Mouse (Mus musculus): ENCODE measurements at regions not wholly inside any gene's neighbourhood (a gene's known extent, or its start where the extent isn't known, plus 50 kb on each side); places are given as distances from the start of the nearest gene placed in this dataset.

DNA sequence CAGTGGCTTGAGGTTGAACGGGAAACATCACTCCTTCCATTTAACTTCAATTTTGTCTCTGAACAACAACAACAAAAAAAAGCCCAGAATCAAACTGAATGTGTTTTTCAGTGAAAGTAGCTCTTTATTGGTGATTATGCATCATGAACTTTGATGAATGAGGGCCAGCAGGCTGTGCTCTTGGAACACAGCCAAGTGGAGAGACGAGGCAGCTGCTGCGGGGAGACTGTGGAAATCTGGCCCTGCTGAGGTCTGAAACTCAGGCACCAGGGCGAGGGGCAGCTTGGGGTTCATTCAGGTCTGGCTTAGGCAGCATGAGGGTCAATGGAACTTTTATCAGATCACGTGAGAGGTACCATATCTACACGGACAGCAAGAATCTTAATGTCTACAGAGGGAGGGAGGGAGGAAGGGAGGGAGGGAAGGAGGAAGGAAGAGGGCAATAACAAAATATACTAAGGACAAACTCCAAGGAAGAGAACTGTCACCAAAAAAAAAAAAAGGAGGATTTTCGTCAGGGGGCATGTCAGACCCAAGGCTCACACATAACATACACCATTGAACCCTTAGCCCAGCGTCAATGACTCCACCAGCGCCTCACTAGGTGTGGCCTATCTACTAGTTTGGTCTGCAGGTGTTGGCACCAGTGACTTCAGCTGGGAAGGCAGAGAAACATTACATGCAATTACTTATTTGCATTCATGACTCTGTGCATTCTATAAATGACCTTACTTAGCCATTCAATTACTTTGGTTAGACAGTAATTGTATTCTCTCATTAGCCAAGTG lies 239.0 kb upstream of the Fat1 start:
- WGBS = 37% methylated on average over 9 of the region's 9 CpGs
- H3K9me3 ChIP-seq (ENCODE audit: control insufficient read depth, low read length) = no peaks in the 10 kb centered on the region

DNA sequence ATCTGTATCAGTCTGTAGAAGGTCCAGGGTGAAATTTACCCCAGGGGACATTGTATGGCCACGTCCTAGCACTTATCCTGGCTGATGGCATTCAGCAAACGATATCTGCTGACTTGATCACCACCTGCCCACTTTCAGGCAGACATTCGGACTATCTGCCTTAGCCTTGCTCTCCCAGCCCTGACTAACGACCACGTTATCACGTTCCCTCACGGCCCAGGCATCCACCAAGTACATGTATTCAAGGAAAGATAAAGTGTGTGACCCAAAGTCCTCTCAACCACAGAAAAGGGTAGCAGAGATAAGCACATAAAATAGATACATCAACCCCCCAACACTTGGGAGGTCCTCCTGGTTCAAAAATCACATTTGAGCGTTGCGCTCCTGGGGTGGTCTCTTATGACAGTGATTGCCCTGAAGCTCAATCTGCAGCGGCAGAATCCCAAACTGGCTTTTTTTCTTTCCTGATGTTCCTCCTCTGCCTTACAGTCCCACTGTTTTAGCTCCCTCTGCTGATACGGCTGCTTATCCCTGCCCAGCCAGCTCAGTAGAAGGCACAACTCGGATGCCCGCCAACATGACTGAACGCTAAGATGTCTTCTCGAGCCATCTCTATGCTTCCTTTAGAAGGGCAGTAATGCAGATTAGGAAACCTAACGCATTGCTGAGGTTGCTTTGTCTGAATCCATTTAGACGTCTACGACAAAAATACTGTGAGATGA lies 235.7 kb upstream of the Fat1 start:
- Histone ChIP-seq H3K9ac (replicated peaks; ENCODE audit: low read length) (no peak overlapping the region), H3K36me3 (ENCODE audit: control insufficient read depth, insufficient read depth, low read length) (no peaks in the 10 kb centered on the region), H3K9me3 (ENCODE audit: control insufficient read depth, low read length) (no peaks in the 10 kb centered on the region), H3K27me3 (ENCODE audit: control insufficient read depth, insufficient read depth, low read length) (no peaks in the 10 kb centered on the region), H3K27ac (replicated peaks; ENCODE audit: low read depth, low read length) (no peak overlapping the region), H3K4me2 (ENCODE audit: low read length) (no peak overlapping the region), H3K4me3 (replicated peaks; ENCODE audit: low read depth, low read length) (no peak overlapping the region), H3K4me1 (ENCODE audit: control insufficient read depth, insufficient read depth, low read length) (peaks cover 15% of the 10 kb centered on the region)
- no peak for ATAC-seq (ENCODE audit: low FRiP score, low TSS enrichment)
- WGBS = 80% methylated on average over 18 of the region's 18 CpGs
- DNase-seq = no peak

More for the DNA sequence above, 239.0 kb upstream of the Fat1 start:
- H3K9ac ChIP-seq (replicated peaks; ENCODE audit: low read length) = no peak overlapping the region
- ATAC-seq (ENCODE audit: low FRiP score, low TSS enrichment) = peak; percentile 77
- DNase-seq = peak; percentile 82
- no peaks in the 10 kb centered on the region for H3K27me3 ChIP-seq (ENCODE audit: control insufficient read depth, insufficient read depth, low read length)
- peaks cover 19% of the 10 kb centered on the region for H3K4me1 ChIP-seq (ENCODE audit: control insufficient read depth, insufficient read depth, low read length)
- H3K4me2 ChIP-seq (ENCODE audit: low read length) = no peak overlapping the region
- no peak overlapping the region for H3K27ac ChIP-seq (replicated peaks; ENCODE audit: low read depth, low read length)
- no peak overlapping the region for H3K4me3 ChIP-seq (replicated peaks; ENCODE audit: low read depth, low read length)
- no peaks in the 10 kb centered on the region for H3K36me3 ChIP-seq (ENCODE audit: control insufficient read depth, insufficient read depth, low read length)

DNA sequence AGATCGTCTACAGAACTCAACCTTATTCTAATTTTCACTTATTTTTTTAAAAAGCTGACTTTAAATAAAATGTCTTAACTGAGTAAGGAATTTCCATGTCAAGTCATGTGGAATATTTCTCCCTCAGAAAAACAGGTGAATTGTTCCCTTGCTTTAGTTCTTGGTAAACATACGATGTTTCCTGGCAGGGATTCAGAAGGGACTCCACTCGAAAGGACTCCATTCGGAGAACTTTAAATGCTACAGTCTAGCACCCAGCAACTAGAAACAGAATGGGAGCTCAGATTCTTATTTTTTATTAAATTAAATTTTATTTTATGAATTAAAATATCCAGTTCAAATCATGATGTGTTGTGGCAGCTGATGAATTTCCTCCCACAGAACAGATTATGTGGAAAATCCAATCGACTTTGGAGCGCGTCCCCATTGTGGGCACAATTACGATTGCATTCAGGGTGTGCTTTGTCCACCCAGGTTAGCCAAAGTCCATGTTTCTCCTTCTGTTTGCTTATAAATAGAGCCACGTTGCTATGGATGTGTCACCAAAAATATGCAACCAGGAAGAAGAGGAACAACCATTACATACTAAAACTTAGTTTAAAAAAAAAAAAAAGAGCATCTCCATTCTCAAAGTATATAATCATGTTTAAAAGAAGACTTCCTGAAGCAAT lies 230.5 kb upstream of the Fat1 start:
- DNase-seq (no peak), ATAC-seq (ENCODE audit: low FRiP score, low TSS enrichment) (no peak)
- H3K4me1 ChIP-seq (ENCODE audit: control insufficient read depth, insufficient read depth, low read length) = no peaks in the 10 kb centered on the region
- H3K9ac ChIP-seq (replicated peaks; ENCODE audit: low read length) = no peak overlapping the region
- no peak overlapping the region for H3K4me2 ChIP-seq (ENCODE audit: low read length)
- no peaks in the 10 kb centered on the region for H3K36me3 ChIP-seq (ENCODE audit: control insufficient read depth, insufficient read depth, low read length)
- WGBS = 70% methylated on average over 9 of the region's 9 CpGs
- H3K27ac ChIP-seq (replicated peaks; ENCODE audit: low read depth, low read length) = no peak overlapping the region
- H3K27me3 ChIP-seq (ENCODE audit: control insufficient read depth, insufficient read depth, low read length) = no peaks in the 10 kb centered on the region
- H3K9me3 ChIP-seq (ENCODE audit: control insufficient read depth, low read length) = no peaks in the 10 kb centered on the region
- H3K4me3 ChIP-seq (replicated peaks; ENCODE audit: low read depth, low read length) = no peak overlapping the region

DNA sequence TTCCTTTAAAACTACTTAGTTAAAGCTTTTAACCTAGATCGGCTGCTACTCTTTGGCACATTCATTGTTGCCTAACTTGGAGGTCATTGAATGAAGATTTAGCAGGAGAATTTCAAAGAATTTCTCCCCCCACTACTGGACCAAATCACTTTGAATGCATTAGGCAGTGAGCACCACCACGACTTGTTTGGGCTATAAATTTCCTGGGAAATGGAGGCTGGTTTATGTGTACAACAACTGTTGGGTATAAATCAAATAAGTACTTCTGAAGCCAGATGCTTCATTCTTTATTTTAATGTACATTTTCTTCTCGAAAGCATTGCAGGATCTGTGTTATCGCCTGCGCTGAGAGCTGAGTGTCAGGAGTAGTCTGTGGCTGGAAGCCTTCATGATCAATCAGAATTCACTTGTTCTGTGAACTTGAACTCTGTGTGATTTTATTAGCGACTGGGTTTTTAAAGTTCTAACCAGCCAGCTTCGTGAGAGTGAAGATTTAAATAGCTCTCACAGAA lies 226.5 kb upstream of the Fat1 start:
- no peaks in the 10 kb centered on the region for H3K36me3 ChIP-seq (ENCODE audit: control insufficient read depth, insufficient read depth, low read length)
- whole genome bisulfite sequencing = 79% methylated on average over 7 of the region's 7 CpGs
- H3K4me1 ChIP-seq (ENCODE audit: control insufficient read depth, insufficient read depth, low read length) = no peaks in the 10 kb centered on the region
- no peak for ATAC-seq (ENCODE audit: low FRiP score, low TSS enrichment)
- no peak for DNase-seq
- no peak overlapping the region for H3K27ac ChIP-seq (replicated peaks; ENCODE audit: low read depth, low read length)
- no peak overlapping the region for H3K4me2 ChIP-seq (ENCODE audit: low read length)
- no peak overlapping the region for H3K9ac ChIP-seq (replicated peaks; ENCODE audit: low read length)
- H3K4me3 ChIP-seq (replicated peaks; ENCODE audit: low read depth, low read length) = no peak overlapping the region
- no peaks in the 10 kb centered on the region for H3K27me3 ChIP-seq (ENCODE audit: control insufficient read depth, insufficient read depth, low read length)
- no peaks in the 10 kb centered on the region for H3K9me3 ChIP-seq (ENCODE audit: control insufficient read depth, low read length)

DNA sequence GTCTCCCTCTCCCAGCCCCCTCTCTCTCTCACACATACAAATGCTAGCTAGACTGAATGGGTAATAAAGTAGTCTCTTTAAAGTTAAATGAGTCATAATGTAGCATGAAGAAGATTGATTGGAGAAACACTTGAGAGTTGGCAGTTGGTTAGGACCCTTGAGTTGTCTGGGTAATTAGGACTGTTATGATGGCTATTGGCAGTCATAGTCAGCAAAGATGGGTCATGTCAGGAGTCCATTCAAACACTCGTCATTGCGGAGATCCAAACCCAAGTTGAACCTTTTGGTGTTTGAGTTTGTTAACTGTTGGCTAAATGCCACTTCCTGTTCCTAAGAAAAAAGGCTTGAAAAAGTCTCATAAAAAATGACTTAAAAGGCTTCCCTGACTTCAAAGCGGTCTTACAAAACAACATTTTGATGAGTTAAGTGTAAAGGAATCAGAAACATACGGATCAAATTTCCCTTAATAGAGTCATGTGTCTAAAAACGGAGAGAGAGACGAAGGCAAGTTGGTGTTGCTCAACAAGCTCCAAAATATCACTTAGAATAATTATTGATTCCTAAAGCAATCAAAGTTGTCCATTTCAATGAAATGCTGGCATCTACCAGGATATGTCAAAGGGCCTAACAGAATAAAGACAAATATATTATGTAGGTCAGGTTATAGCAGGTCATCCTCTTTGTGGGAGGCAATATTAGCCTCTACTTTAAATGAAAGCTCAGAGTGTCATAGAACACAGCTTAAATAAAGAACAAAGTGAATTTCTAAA lies 225.9 kb upstream of the Fat1 start:
- 85% methylated on average over 6 of the region's 6 CpGs for WGBS
- no peaks in the 10 kb centered on the region for H3K9me3 ChIP-seq (ENCODE audit: control insufficient read depth, low read length)
- ATAC-seq (ENCODE audit: low FRiP score, low TSS enrichment) (no peak), DNase-seq (no peak)
- no peaks in the 10 kb centered on the region for H3K4me1 ChIP-seq (ENCODE audit: control insufficient read depth, insufficient read depth, low read length)
- no peak overlapping the region for H3K9ac ChIP-seq (replicated peaks; ENCODE audit: low read length)
- H3K27me3 ChIP-seq (ENCODE audit: control insufficient read depth, insufficient read depth, low read length) = no peaks in the 10 kb centered on the region
- no peak overlapping the region for H3K27ac ChIP-seq (replicated peaks; ENCODE audit: low read depth, low read length)
- no peak overlapping the region for H3K4me2 ChIP-seq (ENCODE audit: low read length)
- no peak overlapping the region for H3K4me3 ChIP-seq (replicated peaks; ENCODE audit: low read depth, low read length)
- H3K36me3 ChIP-seq (ENCODE audit: control insufficient read depth, insufficient read depth, low read length) = no peaks in the 10 kb centered on the region

DNA sequence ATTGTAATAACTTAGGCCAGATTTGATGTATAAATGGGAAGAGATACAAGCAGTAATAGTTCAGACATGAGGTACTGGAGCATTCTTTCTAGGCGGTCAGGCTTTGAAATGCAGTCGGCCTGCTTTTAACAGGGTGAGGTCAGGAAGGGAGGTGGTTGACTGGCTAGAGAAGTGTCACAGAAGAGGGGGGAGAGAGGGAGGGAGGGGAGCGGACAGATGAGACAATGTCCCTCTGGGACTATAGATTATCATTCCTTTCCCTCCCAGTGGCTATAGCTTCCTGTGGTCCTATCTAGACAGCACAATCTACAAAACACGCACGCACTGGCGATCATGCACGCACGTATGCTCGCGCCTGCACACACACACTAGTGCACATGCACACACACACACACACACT lies 200.7 kb upstream of the Fat1 start:
- H3K27ac ChIP-seq (replicated peaks; ENCODE audit: low read depth, low read length) = no peak overlapping the region
- DNase-seq (no peak), ATAC-seq (ENCODE audit: low FRiP score, low TSS enrichment) (no peak)
- H3K36me3 ChIP-seq (ENCODE audit: control insufficient read depth, insufficient read depth, low read length) = no peaks in the 10 kb centered on the region
- WGBS = 87% methylated on average over 10 of the region's 10 CpGs
- H3K4me1 ChIP-seq (ENCODE audit: control insufficient read depth, insufficient read depth, low read length) = no peaks in the 10 kb centered on the region
- H3K27me3 ChIP-seq (ENCODE audit: control insufficient read depth, insufficient read depth, low read length) = no peaks in the 10 kb centered on the region
- no peak overlapping the region for H3K4me3 ChIP-seq (replicated peaks; ENCODE audit: low read depth, low read length)
- H3K9me3 ChIP-seq (ENCODE audit: control insufficient read depth, low read length) = no peaks in the 10 kb centered on the region
- no peak overlapping the region for H3K4me2 ChIP-seq (ENCODE audit: low read length)
- no peak overlapping the region for H3K9ac ChIP-seq (replicated peaks; ENCODE audit: low read length)

DNA sequence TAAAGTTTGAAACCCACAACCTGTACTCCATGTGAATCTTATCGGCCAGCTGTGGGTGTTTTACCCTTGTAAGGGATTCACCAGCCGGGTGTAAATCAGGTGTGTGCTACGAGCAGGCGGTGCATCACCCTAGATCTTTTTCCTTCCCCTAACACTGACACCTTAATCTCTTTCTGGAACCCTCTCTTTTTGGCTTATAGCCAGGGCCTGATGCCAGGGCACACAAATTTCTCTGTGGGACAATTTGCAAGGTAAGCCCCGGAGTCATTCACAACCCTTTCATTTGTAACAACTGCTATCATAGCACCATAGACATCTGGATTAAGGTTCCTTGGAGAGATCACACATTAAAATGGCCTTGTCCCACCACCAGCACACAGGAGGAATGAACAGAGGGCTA lies 199.4 kb upstream of the Fat1 start:
- Histone ChIP-seq H3K27ac (replicated peaks; ENCODE audit: low read depth, low read length) (no peak overlapping the region), H3K9me3 (ENCODE audit: control insufficient read depth, low read length) (no peaks in the 10 kb centered on the region), H3K27me3 (ENCODE audit: control insufficient read depth, insufficient read depth, low read length) (no peaks in the 10 kb centered on the region), H3K4me3 (replicated peaks; ENCODE audit: low read depth, low read length) (no peak overlapping the region), H3K36me3 (ENCODE audit: control insufficient read depth, insufficient read depth, low read length) (no peaks in the 10 kb centered on the region), H3K4me2 (ENCODE audit: low read length) (no peak overlapping the region), H3K9ac (replicated peaks; ENCODE audit: low read length) (no peak overlapping the region), H3K4me1 (ENCODE audit: control insufficient read depth, insufficient read depth, low read length) (no peaks in the 10 kb centered on the region)
- DNase-seq (no peak), ATAC-seq (ENCODE audit: low FRiP score, low TSS enrichment) (no peak)
- WGBS = 89% methylated on average over 5 of the region's 5 CpGs

DNA sequence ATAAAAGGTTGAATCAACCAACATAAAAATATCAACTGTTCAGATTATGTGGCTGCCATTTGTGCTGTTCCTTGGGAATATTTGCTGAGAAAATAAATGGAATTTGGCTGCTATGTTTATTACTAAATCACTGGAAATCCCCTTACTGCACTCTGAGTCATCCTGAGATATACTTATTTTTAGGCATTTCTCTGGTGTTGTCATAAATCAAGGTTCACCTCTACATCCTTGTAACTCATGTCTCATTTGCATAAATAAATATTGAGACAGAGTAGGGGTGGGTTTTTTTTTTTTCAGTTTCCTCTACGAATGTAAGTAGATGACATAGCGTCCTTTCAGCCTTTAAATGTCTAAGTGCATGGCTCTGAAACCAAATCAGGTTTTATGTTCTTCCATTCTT lies 191.9 kb upstream of the Fat1 start:
- ATAC-seq (ENCODE audit: low FRiP score, low TSS enrichment) (no peak), DNase-seq (no peak)
- no peaks in the 10 kb centered on the region for H3K4me1 ChIP-seq (ENCODE audit: control insufficient read depth, insufficient read depth, low read length)
- H3K4me2 ChIP-seq (ENCODE audit: low read length) = no peak overlapping the region
- no peaks in the 10 kb centered on the region for H3K9me3 ChIP-seq (ENCODE audit: control insufficient read depth, low read length)
- no peak overlapping the region for H3K27ac ChIP-seq (replicated peaks; ENCODE audit: low read depth, low read length)
- WGBS = 92% methylated on average over 2 of the region's 2 CpGs
- H3K27me3 ChIP-seq (ENCODE audit: control insufficient read depth, insufficient read depth, low read length) = no peaks in the 10 kb centered on the region
- H3K36me3 ChIP-seq (ENCODE audit: control insufficient read depth, insufficient read depth, low read length) = no peaks in the 10 kb centered on the region
- no peak overlapping the region for H3K9ac ChIP-seq (replicated peaks; ENCODE audit: low read length)
- H3K4me3 ChIP-seq (replicated peaks; ENCODE audit: low read depth, low read length) = no peak overlapping the region

Measured in midbrain, embryonic 14.5 days (tissue).